Mouse (Mus musculus): ENCODE results near the gene Cyb5r1. TPM values are rescaled to one million over a fixed set of nuclear protein-coding genes. Genes with fewer than 3 reads are reported as not detected.
A peak's percentile ranks its signal among the peaks of the same experiment; 100 is the strongest.

Cyb5r1 gene
- total RNA-seq, 2 experiments from 2014 or later: 26.8 to 39.6 TPM

GRCm38 (mm10) chr1:134450986-134451385, 45.6 kb downstream of the Cyb5r1 start:
- ATAC-seq (replicated peaks; ENCODE audit: low FRiP score, poor library complexity, severe bottlenecking): peak; percentile 68

GRCm38 (mm10) chr1:134454904-134455824, 49.8 kb downstream of the Cyb5r1 start, which contains the start of gene Klhl12:
TSS of gene Klhl12 (plus strand) at chr1:134455531.
- peak; percentile 85 for ATAC-seq (replicated peaks; ENCODE audit: low FRiP score, poor library complexity, severe bottlenecking)

- no peak for ATAC-seq (replicated peaks; ENCODE audit: low FRiP score, poor library complexity, severe bottlenecking)
Measured at GRCm38 (mm10) chr1:134456060-134456459, 50.7 kb downstream of the Cyb5r1 start.

DNA sequence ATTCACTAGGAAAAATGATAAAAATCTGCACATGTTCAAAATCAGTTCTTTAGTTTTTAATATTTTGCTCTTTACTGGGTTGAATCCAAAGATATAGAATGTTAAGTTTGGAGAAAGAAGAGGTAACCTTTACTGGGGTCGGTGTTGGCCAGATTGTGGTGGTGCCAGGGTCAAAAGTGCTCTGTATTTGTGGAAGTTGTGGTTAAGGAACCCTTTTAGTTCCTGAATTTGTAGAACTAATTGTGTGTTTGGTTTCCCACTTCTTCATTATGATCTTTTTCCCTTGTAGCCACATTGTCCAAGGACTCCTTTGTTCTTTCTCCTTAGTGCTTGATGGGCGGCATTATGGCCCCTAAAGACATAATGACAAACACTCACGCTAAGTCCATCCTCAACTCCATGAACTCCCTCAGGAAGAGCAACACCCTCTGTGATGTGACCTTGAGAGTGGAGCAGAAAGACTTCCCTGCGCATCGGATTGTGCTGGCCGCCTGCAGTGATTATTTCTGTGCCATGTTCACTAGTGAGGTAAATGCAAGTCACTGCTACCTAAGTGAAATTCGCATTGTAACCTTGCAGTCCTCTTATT, 52.9 kb downstream of the Cyb5r1 start:
- ATAC-seq (replicated peaks; ENCODE audit: low FRiP score, poor library complexity, severe bottlenecking): no peak

DNA sequence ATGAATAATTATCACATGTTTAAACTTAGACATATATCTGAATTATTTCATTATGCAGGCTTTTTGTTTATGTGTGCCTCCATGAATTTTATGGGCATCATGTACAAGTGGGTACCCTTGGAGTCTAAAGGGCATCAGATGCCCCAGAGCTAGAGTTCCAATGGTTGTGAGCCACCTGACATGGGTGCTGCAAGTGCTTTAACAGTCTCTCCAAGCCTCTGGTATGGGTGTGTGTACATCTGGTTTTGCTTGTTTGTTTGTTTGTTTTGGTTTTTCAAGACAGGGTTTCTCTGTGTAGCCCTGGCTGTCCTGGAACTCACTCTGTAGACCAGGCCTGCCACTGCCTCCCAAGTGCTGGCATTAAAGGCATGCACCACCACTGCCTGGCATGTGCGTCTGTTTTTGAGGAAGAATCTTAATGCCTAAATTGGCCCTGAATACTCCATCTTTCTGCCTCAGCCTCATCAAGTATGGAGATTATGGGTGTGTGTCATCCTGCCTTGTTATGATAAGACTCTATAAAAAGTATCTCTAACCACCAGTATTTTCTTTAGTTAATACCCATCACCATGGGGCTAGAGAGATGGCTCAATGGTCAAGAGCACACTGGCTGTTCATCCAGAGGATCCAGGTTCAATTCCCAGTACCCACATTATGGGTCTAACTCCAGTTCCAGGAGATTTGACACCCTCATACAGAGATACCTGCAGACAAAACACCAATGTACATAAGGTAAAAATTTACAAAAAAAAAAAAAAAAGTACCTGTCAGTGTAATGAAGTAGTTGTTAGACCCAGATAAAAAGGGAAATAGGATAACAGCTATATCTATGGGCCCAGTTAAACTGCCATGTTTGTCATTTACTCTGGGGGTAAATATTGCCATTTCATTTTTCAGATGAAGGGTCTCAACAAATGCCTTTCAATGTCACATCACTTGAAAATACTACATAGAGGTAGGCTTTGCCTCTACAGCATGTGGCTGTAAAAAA, 55.2 kb downstream of the Cyb5r1 start:
- ATAC-seq (replicated peaks; ENCODE audit: low FRiP score, poor library complexity, severe bottlenecking): peak; percentile 90

Other genes with a start within 250 kb of the Cyb5r1 start
- gene Chil1, start 223.4 kb upstream of the Cyb5r1 start, total RNA-seq (2015; ENCODE audit: low replicate concordance): 71.3 and 98.6 TPM in 2 replicates
- gene Chil1, start 223.4 kb upstream of the Cyb5r1 start, total RNA-seq (2017; ENCODE audit: low replicate concordance): 29.3 and 58.3 TPM in 2 replicates
- gene Mybph, start 212.1 kb upstream of the Cyb5r1 start, total RNA-seq (2015; ENCODE audit: low replicate concordance): not detected in 2 replicates
- gene Mybph, start 212.1 kb upstream of the Cyb5r1 start, total RNA-seq (2017; ENCODE audit: low replicate concordance): not detected in 2 replicates
- gene Adora1, start 170.1 kb upstream of the Cyb5r1 start, total RNA-seq (2015; ENCODE audit: low replicate concordance): not detected in 2 replicates
- not detected in 2 replicates for gene Adora1, start 170.1 kb upstream of the Cyb5r1 start, total RNA-seq (2017; ENCODE audit: low replicate concordance)
- gene Myog, start 115.6 kb upstream of the Cyb5r1 start, total RNA-seq (2015; ENCODE audit: low replicate concordance): not detected in 2 replicates
- not detected in 2 replicates for gene Myog, start 115.6 kb upstream of the Cyb5r1 start, total RNA-seq (2017; ENCODE audit: low replicate concordance)
- gene Ppfia4, start 72.6 kb upstream of the Cyb5r1 start, total RNA-seq (2015; ENCODE audit: low replicate concordance): 2.1 and 4.2 TPM in 2 replicates
- 2.8 and 3.8 TPM in 2 replicates for gene Ppfia4, start 72.6 kb upstream of the Cyb5r1 start, total RNA-seq (2017; ENCODE audit: low replicate concordance)
- gene Tmem183a, start 43.6 kb upstream of the Cyb5r1 start, total RNA-seq (2015; ENCODE audit: low replicate concordance): 38.2 and 40.5 TPM in 2 replicates
- 54.1 and 54.4 TPM in 2 replicates for gene Tmem183a, start 43.6 kb upstream of the Cyb5r1 start, total RNA-seq (2017; ENCODE audit: low replicate concordance)
- not detected in 2 replicates for gene 4933406M09Rik, start 19.6 kb upstream of the Cyb5r1 start, total RNA-seq (2015; ENCODE audit: low replicate concordance)
- gene 4933406M09Rik, start 19.6 kb upstream of the Cyb5r1 start, total RNA-seq (2017; ENCODE audit: low replicate concordance): not detected in 2 replicates
- gene Adipor1, start 9.8 kb downstream of the Cyb5r1 start, total RNA-seq (2015; ENCODE audit: low replicate concordance): 432 and 436 TPM in 2 replicates
- gene Adipor1, start 9.8 kb downstream of the Cyb5r1 start, total RNA-seq (2017; ENCODE audit: low replicate concordance): 440 and 446 TPM in 2 replicates
- 226 and 242 TPM in 2 replicates for gene Klhl12, start 50.0 kb downstream of the Cyb5r1 start, total RNA-seq (2015; ENCODE audit: low replicate concordance)
- gene Klhl12, start 50.0 kb downstream of the Cyb5r1 start, total RNA-seq (2017; ENCODE audit: low replicate concordance): 369 and 410 TPM in 2 replicates
- gene Rabif, start 89.1 kb downstream of the Cyb5r1 start, total RNA-seq (2015; ENCODE audit: low replicate concordance): 5.6 and 9.2 TPM in 2 replicates
- 7.2 and 8.2 TPM in 2 replicates for gene Rabif, start 89.1 kb downstream of the Cyb5r1 start, total RNA-seq (2017; ENCODE audit: low replicate concordance)
- not detected in 2 replicates for gene Mgat4e, start 144.1 kb downstream of the Cyb5r1 start, total RNA-seq (2015; ENCODE audit: low replicate concordance)
- gene Mgat4e, start 144.1 kb downstream of the Cyb5r1 start, total RNA-seq (2017; ENCODE audit: low replicate concordance): not detected in 2 replicates
- 15.9 and 16.3 TPM in 2 replicates for gene Kdm5b, start 154.6 kb downstream of the Cyb5r1 start, total RNA-seq (2015; ENCODE audit: low replicate concordance)
- 24.3 and 25.0 TPM in 2 replicates for gene Kdm5b, start 154.6 kb downstream of the Cyb5r1 start, total RNA-seq (2017; ENCODE audit: low replicate concordance)
- gene Syt2, start 241.1 kb downstream of the Cyb5r1 start, total RNA-seq (2015; ENCODE audit: low replicate concordance): 0.58 TPM in 1 of 2 replicates, not detected in the other
- not detected in 2 replicates for gene Syt2, start 241.1 kb downstream of the Cyb5r1 start, total RNA-seq (2017; ENCODE audit: low replicate concordance)

Data from erythroblast, adult 5-6 weeks (primary cell).